Mouse (Mus musculus) urinary bladder, postnatal 36 days (tissue): ENCODE data around the gene Cebpz.

Experiments used
- DNase-seq, 2 experiments: peaks; one replicate each; pipeline ENCODE4 v3.0.0; 2022; ENCODE audit warnings: low spot score in 2 of 2, mixed read lengths in 1 of 2

Cebpz gene

GRCm38 (mm10) chr17:78903158-78903557 lies 33.7 kb downstream of the Cebpz start:
- DNase-seq = no peak

- peak in 1 of 2 experiments; percentile 40 for DNase-seq
These were observed 41.5 kb downstream of the Cebpz start for GRCm38 (mm10) chr17:78895394-78895793.

GRCm38 (mm10) chr17:78894991-78895390 lies 41.9 kb downstream of the Cebpz start:
- DNase-seq = no peak

GRCm38 (mm10) chr17:78891020-78891419 lies 45.8 kb downstream of the Cebpz start:
- DNase-seq = no peak

GRCm38 (mm10) chr17:78889184-78889583 lies 47.7 kb downstream of the Cebpz start:
- DNase-seq = no peak

- DNase-seq = no peak
These were observed 48.3 kb downstream of the Cebpz start for GRCm38 (mm10) chr17:78888554-78888953.

- DNase-seq = no peak
These were observed 51.4 kb downstream of the Cebpz start for GRCm38 (mm10) chr17:78885286-78886065.

GRCm38 (mm10) chr17:78883291-78883690 lies 53.6 kb downstream of the Cebpz start:
- DNase-seq = no peak

GRCm38 (mm10) chr17:78882401-78883112 lies 54.3 kb downstream of the Cebpz start, which contains the start of gene Eif2ak2:
TSS of gene Eif2ak2 (minus strand) at chr17:78882573.
- DNase-seq = peak; percentile 79 to 90

GRCm38 (mm10) chr17:78881878-78882304 lies 55.0 kb downstream of the Cebpz start:
- peak in 1 of 2 experiments; percentile 7 for DNase-seq

GRCm38 (mm10) chr17:78873886-78874285 lies 63.0 kb downstream of the Cebpz start:
- no peak for DNase-seq
